Mouse (Mus musculus): ENCODE results near the gene Olfr132. TPM values are rescaled to one million over a fixed set of nuclear protein-coding genes. Genes with fewer than 3 reads are reported as not detected.
"Not testable (repeated sequence)": the region's sequence is repeated elsewhere in the genome, so short reads cannot be mapped to it uniquely, and the experiment has no call there.

Gene Olfr132
- total RNA-seq (2021) = not detected in 2 replicates
- long read RNA-seq = 0 reads

DNA sequence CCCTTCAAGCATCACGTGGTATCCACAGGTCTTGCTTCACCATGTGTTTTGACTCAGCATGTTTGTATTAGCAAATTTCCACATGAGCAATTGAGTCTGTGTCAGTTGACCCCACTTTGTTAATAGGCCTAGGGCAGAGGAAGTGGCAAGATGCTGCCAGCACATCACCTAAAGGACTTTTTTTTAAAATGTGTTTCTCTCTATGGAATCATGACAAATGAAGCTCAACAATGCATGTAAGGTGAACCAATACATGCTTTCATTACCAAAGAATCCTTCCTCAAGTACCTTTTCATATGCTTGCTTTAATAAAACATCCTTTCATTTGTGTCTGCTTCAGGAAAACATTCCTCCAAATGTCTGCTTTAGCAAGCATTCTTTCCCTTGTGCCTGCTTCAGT is at the start of gene Olfr132:
Gene Olfr132 (minus strand): TSS at position 101 of the 400 bp plus-strand sequence.
- no peak for DNase-seq

DNA sequence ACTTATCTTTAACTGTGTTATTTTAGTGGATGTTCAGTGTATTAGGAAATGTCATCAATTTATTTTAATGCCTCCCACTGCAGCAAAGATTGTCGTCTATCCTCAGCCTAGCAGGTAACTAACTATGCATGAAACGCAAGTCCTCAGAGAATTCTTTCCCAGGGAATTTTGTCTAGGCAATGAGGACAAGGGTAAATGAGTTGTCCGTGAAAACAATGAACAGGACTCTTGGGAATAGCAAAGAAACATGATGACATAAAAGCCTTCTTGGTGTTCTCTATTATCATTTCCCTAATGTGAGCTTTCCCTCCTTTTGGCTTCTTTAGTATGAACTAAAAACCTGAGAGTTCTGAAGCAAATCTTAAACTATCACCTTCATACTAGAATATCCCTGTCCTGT is 36.8 kb upstream of the Olfr132 start, which contains the start of gene Olfr134:
Gene Olfr134 (plus strand): TSS at position 301 of the 400 bp plus-strand sequence.
- no peak for DNase-seq

DNA sequence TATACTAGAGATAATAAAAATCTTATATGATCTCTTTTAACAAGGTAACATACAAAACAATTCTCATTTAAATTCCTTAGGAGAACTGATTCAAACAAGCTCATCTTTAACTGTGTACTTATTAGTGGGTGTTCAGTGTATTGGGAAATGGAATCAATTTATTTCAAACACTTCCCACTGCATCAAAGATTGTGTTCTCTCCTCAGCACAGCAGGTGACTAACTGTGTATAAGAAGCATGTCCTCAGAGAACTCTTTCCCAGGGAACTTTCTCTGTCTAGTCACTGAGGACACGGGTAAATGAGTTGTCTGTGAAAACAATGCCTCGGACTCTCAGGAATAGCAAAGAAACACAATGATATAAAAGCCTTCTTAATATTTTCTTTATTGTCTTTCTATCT is 10.7 kb upstream of the Olfr132 start, which contains the start of gene Olfr133:
Gene Olfr133 (plus strand): TSS at position 301 of the 400 bp plus-strand sequence.
- no peak for DNase-seq

DNA sequence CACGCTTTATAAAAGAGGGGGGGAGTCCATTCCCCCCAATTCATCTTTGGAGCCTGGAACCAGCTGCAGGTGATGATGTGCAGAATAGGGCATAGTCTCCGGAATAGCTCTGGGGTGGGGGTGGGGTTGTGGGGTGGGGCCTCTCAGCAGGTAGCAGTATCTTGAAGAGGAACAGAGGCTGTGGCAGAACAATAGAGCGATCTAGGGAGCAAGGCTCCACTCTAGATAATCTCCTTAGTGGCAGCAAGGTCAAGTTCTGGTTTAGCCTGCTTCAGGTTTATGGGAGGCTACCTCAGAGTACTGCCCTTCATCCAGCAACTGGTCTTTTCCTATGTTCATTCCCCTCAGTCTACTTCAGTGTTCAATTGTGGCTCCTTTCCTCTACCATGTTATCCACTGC is 9.0 kb downstream of the Olfr132 start:
- not testable (repeated sequence) for DNase-seq

DNA sequence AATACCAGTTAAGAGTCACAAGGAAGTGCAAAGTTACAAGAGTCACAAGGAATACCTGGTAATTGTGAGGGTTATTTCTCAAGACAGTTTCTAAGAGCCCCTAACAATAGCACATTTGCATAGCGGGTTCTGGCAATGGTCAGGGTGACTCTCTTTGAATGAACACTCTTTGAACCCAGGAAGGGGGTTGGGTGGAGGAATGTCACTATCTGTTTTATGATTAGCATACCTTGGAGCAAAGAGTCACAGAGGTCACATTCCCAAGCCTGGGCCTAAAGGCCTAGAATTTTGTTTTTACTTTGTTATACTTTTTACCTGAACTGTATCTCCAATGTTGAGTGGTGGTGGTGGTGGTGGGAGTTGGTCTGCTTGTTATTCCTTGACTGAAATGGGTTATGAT is 10.1 kb downstream of the Olfr132 start:
- DNase-seq = not testable (repeated sequence)

DNA sequence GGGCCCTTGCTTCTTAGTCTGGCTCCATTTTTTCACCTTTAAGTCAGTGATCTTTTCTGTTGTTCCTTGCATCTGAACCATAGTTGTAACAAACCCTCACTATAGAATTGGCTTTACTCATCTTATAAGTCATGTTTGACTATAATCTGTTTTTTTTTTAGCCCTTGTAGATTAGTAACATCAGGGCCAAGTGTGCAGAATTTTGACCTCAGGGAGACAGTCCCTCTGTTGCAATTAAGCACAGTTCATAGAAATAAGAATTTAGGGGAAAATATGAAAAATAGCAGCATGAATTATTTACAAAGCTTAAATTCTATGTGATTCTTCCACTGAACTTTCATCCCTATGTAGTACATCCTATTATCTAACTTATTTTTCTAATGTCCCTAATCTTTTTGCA is 45.7 kb downstream of the Olfr132 start, which contains the start of gene Olfr131:
Gene Olfr131 (minus strand): TSS at position 101 of the 400 bp plus-strand sequence.
- no peak for DNase-seq

DNA sequence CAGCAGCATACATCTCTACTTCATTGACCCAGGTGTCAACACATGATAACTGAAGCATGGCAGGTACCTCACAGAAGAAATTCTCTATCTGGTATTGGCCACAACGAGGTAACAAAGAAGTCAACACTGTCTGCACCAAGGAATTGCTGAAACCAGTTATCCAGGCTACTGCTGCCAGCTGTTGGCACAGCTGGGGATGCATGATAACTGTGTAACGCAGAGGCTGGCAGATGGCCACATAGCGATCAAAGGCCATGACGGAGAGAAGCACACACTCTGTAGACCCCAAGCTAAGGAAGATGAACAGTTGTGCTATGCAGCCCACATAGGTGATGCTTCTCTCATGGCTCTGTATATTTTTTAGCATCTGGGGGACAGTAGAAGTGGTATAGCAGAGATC is 52.0 kb downstream of the Olfr132 start:
- DNase-seq = no peak

Other genes with a start within 250 kb of the Olfr132 start
- not detected in 2 replicates for gene Olfr127, start 234.1 kb downstream of the Olfr132 start, total RNA-seq (2021)
- gene Olfr128, start 214.0 kb downstream of the Olfr132 start, total RNA-seq (2021) = not detected in 2 replicates
- not detected in 2 replicates for gene Olfr761, start 181.4 kb downstream of the Olfr132 start, total RNA-seq (2021)
- not detected in 2 replicates for gene Olfr129, start 74.4 kb downstream of the Olfr132 start, total RNA-seq (2021)
- gene Olfr130, start 70.6 kb downstream of the Olfr132 start, total RNA-seq (2021) = not detected in 2 replicates
- not detected in 2 replicates for gene Olfr131, start 45.8 kb downstream of the Olfr132 start, total RNA-seq (2021)
- gene Olfr133, start 10.8 kb upstream of the Olfr132 start, total RNA-seq (2021) = not detected in 2 replicates
- not detected in 2 replicates for gene Olfr134, start 36.9 kb upstream of the Olfr132 start, total RNA-seq (2021)
- not detected in 2 replicates for gene Olfr135, start 69.8 kb upstream of the Olfr132 start, total RNA-seq (2021)
- not detected in 2 replicates for gene Olfr138, start 126.5 kb upstream of the Olfr132 start, total RNA-seq (2021)
- gene Olfr137, start 173.0 kb upstream of the Olfr132 start, total RNA-seq (2021) = not detected in 2 replicates
- not detected in 2 replicates for gene Olfr136, start 195.3 kb upstream of the Olfr132 start, total RNA-seq (2021)